Mouse (Mus musculus) cortical plate, adult 2 months (tissue): ENCODE results near the gene 1700001L19Rik. TPM values are rescaled to one million over a fixed set of nuclear protein-coding genes. Genes with fewer than 3 reads are reported as not detected.

Experiments used
- H3K27ac ChIP-seq: fragments of 200-500 bp; 2 replicates; pipeline ENCODE4 v1.5.1; 2012; ENCODE audit warnings: low read length, control low read depth, inconsistent platforms; ENCODE audit not compliant: insufficient read depth
- H3K4me1 ChIP-seq: fragments of 200-500 bp; 2 replicates; pipeline ENCODE4 v1.6.1; 2011; ENCODE audit warnings: low read length; ENCODE audit not compliant: control insufficient read depth, insufficient read depth
- H3K4me3 ChIP-seq: fragments of 200-500 bp; 2 replicates; pipeline ENCODE4 v1.5.1; 2011; ENCODE audit warnings: mild to moderate bottlenecking, low read length, control low read depth; ENCODE audit not compliant: insufficient read depth
- CTCF ChIP-seq: fragments of 200-500 bp; IDR thresholded peaks from 2 replicates; pipeline ENCODE4 v1.5.1; 2011; ENCODE audit warnings: mild to moderate bottlenecking, control low read depth, low read length; ENCODE audit not compliant: insufficient read depth; ENCODE audit errors: extremely low read depth
- POLR2A ChIP-seq: fragments of 200-500 bp; IDR thresholded peaks from 2 replicates; pipeline ENCODE4 v1.6.1; 2011; ENCODE audit warnings: mild to moderate bottlenecking, low read length, control low read depth; ENCODE audit not compliant: insufficient read depth; ENCODE audit errors: extremely low read depth
- polyA plus RNA-seq: library from polyadenylated mRNA; depleted of rRNA; stranded (reverse); fragments of >200 nt; gene quantifications from 2 replicates; pipeline ENCODE4 v1.2.3, GENCODE M21; 2012

Gene 1700001L19Rik
- polyA plus RNA-seq, 1 experiment, result 15.5 TPM

DNA sequence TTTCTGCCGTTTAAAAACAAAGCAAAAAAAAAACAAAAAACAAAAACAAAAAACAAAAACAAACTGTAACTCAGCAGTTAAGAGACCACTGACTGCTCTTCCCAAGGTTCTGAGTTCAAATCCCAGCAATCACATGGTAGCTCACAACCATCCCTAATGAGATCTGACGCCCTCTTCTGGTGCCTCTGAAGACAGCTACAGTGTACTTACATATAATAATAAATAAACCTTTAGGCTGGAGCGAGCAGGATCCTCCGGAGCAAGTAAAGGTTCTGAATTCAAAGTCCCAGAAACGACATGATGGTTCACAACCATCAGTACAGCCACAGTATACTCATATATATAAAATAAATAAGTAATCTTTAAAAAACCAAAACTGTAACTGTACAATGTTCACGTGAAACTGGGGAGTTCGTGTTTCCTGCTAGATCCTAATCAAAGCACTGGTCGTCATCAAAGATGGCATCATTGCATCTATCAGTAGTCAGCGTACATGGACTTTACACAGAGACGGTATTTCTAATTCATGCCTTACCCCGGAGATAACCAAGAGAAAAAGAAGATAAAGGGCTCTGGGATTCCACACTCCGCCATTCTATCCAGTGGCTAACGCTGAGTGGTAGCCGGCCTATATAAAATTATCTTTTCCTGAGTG lies 16.0 kb upstream of the 1700001L19Rik start:
- H3K4me1 ChIP-seq, result peaks cover 2% of the 10 kb centered on the region
- H3K27ac ChIP-seq, result no peak overlapping the region
- TF ChIP-seq POLR2A, result no peak

GRCm38 (mm10) chr13:68581747-68582516 lies 15.3 kb upstream of the 1700001L19Rik start, which contains the start of the genes Mtrr and Fastkd3:
Gene Mtrr (minus strand): TSS chr13:68582149.
Gene Fastkd3 (plus strand): TSS chr13:68582234.
- Histone ChIP-seq H3K27ac (0 out of 2 replicates have a peak within 1 kb of the TSS, but pooled peaks have one; percentile 22), H3K4me1 (peaks cover 2% of the 10 kb centered on the region), H3K4me3 (peak within 1 kb of the TSS; percentile 88)
- TF ChIP-seq CTCF, result no peak
- TF ChIP-seq POLR2A, result peak; percentile 85

More for the DNA sequence above, 16.0 kb upstream of the 1700001L19Rik start:
- H3K4me3 ChIP-seq, result peak overlapping the region; percentile 88

DNA sequence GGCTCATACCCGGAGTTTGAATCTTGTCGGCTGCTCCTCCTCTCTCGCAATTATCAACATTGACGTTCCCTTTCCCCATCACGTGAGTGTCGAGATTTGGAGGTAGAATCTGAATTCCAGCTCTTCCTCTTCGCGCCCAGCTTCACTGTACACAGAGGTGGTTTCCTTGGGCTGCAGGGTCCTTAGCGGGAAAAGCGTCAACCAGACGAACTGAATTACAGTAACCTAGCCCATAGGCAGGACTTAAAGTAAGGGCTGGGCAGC lies 14.8 kb upstream of the 1700001L19Rik start:
- peak overlapping the region; percentile 88 for H3K4me3 ChIP-seq
- 0 out of 2 replicates have a peak overlapping the region, but pooled peaks have one; percentile 22 for H3K27ac ChIP-seq
- H3K4me1 ChIP-seq, result peaks cover 2% of the 10 kb centered on the region
- no peak for TF ChIP-seq POLR2A
- no peak for TF ChIP-seq CTCF

- Histone ChIP-seq H3K4me1 (peaks cover 2% of the 10 kb centered on the region), H3K27ac (no peak overlapping the region), H3K4me3 (no peak overlapping the region)
- TF ChIP-seq CTCF (no peak), POLR2A (no peak)
Measured at GRCm38 (mm10) chr13:68583961-68584360, 13.3 kb upstream of the 1700001L19Rik start.

DNA sequence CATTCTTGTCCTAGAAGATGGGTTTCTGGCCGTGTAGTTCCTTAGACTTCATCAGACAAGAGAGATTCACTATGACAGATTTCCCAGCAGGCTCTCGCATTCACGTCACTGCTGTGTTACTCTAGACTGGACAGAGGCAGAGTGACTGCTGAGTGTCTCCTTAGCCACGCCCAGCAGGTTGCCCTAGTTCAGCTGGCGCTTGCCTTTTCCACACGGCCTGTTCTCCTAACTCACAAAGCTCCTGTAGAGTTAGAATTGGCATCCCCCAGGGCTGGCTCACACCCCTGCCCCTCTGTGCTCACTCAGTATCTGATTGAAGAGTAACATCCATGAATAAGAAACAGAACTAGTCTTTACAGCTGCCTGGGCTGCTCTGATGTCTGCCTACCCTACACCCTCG lies 11.8 kb upstream of the 1700001L19Rik start:
- H3K4me3 ChIP-seq, result no peak overlapping the region
- TF ChIP-seq POLR2A (no peak), CTCF (no peak)
- peaks cover 2% of the 10 kb centered on the region for H3K4me1 ChIP-seq
- no peak overlapping the region for H3K27ac ChIP-seq

- no peak overlapping the region for H3K27ac ChIP-seq
- TF ChIP-seq POLR2A (no peak), CTCF (no peak)
- H3K4me3 ChIP-seq, result no peak overlapping the region
- H3K4me1 ChIP-seq, result peaks cover 2% of the 10 kb centered on the region; the same call in 1 of the 2 replicates
Measured at GRCm38 (mm10) chr13:68588352-68588751, 8.9 kb upstream of the 1700001L19Rik start.

- Histone ChIP-seq H3K27ac (no peak overlapping the region), H3K4me3 (no peak overlapping the region), H3K4me1 (peaks cover 4% of the 10 kb centered on the region; the same call in 1 of the 2 replicates)
- TF ChIP-seq POLR2A (no peak), CTCF (no peak)
Measured at GRCm38 (mm10) chr13:68593797-68594196, 3.4 kb upstream of the 1700001L19Rik start.

DNA sequence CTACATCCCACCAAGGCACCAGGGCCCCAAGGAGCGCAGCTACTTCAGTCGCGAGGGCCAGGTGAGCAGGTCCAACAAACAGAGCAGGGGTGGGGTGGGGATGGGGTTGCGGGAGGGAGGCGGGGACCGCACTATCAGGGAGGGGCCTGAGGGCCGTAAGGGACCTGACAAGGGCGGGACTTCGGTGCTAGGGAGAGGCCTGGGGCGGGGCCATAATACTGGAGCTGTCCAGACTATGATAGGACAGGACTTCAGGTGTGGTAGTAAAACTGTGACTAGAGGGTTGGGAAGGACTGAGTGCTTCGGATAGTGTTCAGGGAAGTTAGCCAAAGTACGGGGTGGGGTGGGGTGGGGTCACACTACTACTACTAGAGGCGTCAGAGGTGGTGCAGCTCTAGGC lies 446 bp downstream of the 1700001L19Rik start:
- TF ChIP-seq CTCF (no peak), POLR2A (no peak)
- Histone ChIP-seq H3K4me3 (peak overlapping the region; percentile 91), H3K27ac (no peak overlapping the region), H3K4me1 (peaks cover 8% of the 10 kb centered on the region)

DNA sequence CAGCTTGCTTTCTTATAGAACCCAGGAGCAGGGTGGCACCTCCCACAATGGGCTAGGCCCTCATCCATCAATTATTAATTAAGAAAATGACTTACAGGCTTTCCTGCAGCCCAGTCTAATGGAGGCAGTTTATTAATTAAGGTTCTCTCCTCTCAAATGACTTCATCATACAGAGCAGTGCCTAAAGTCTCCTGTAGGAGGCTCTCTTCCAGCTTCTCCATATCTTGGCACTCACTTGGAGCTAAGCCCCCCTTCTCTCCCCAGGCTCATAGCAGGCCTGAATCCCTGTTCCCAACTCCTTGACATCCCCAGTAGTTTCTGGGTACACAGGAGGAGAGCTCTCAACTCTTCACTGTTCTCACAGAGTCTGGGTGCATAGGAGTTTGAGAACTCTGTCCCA lies 1.7 kb downstream of the 1700001L19Rik start:
- H3K4me1 ChIP-seq, result peaks cover 11% of the 10 kb centered on the region
- TF ChIP-seq CTCF (no peak), POLR2A (no peak)
- no peak overlapping the region for H3K27ac ChIP-seq
- no peak overlapping the region for H3K4me3 ChIP-seq

DNA sequence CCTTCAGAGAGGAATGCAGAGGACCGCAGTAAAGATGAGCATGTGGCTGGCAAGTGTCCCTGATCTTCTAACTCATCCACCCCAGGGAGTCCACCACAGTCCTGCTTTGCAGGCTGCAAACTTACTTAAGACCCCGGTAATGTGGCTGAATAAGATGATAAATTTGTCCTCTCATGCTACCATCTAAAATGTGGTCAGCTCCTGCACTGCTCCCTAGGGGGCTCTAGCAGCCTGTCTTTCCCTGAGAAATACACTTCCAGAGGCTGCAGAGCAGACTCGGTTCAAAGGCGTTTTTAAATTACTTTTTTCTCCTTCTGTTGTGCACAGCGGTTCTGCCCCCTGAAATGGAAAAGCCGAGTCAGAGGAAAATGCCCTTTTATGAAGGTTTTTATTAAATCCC lies 4.0 kb downstream of the 1700001L19Rik start:
- Histone ChIP-seq H3K4me1 (peaks cover 11% of the 10 kb centered on the region), H3K4me3 (no peak overlapping the region), H3K27ac (no peak overlapping the region)
- TF ChIP-seq POLR2A (no peak), CTCF (peak; percentile 68)
